Mouse (Mus musculus): ENCODE measurements around the gene Trim63. TPM values are rescaled to one million over a fixed set of nuclear protein-coding genes. Genes with fewer than 3 reads are reported as not detected.
"Not testable (repeated sequence)": the region's sequence is repeated elsewhere in the genome, so short reads cannot be mapped to it uniquely, and the experiment has no call there.

The Trim63 gene
- 0.51 and 0.56 TPM in 2 replicates for polyA plus RNA-seq (2016; fragmentation: Nextera tagmentation; extraction: Ambion mirVana)

DNA sequence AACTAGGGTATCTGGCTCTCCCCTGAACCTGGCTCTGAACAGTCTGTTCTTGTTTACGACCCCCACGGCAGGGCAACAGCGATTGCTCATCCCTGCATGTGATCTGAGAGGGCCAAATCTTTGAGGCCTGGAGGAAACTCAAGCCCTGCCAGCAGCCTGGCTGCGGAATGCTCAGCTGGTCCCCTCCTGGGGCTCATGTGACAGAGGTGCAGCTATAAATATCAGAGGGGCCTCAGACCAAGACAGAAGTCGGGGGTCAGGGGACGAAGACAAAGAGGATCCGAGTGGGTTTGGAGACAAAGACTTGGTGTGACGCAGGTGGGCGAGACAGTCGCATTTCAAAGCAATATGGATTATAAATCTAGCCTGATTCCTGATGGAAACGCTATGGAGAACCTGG is at the start of gene Trim63:
TSS of gene Trim63 (plus strand) at position 245 of the 400 bp plus-strand sequence.
- WGBS, result 42% methylated on average over 11 of the region's 11 CpGs
- Histone ChIP-seq H3K27ac (no peak within 1 kb of the TSS), H3K9me3 (peaks cover 6% of the 10 kb centered on the region; the same call in 1 of the 2 replicates), H3K36me3 (no peaks in the 10 kb centered on the region), H3K4me1 (replicated peaks) (peaks cover 19% of the 10 kb centered on the region), H3K27me3 (ENCODE audit: insufficient read depth, poor library complexity, severe bottlenecking) (no peaks in the 10 kb centered on the region), H3K4me3 (no peak within 1 kb of the TSS)
- no peak for DNase-seq (ENCODE audit: low spot score)

DNA sequence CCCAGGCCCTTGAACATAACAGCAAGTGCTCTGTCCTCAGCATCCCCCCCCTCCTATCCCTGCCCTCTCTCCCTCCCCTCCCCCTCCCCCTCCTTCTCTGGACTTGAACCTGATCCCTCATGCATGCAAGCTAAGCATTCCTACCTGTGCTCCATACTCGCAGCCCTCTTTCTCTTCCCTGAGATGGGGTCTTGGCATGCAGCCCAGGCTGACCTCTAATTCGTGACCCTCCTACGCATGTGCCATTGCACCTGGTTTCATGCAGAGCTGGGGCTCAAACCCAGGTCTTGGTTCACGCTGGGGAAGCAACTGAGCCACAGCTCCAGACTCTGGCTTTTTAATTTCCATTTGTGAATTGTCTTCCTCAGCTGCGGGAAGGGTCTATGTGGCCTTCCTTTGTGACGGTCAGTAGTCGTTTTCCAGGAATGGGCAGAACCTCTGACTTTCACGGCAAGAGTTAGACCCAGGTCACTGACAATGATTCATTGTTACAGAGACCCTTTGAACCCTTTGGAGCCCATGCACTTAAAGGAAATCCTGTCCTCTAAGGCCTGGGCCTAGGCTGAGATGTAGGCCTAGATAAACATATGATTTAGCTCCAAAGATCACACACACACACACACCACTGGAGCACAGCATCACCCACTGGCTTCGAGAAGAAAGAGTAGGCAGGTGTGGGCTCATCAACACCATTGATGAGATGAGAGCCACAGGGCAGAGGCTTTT is 48.9 kb upstream of the Trim63 start:
- Histone ChIP-seq H3K27me3 (ENCODE audit: insufficient read depth, poor library complexity, severe bottlenecking) (no peaks in the 10 kb centered on the region), H3K4me3 (no peak overlapping the region), H3K27ac (no peak overlapping the region), H3K36me3 (no peaks in the 10 kb centered on the region), H3K4me1 (replicated peaks) (0 out of 2 replicates have a peak, but pooled peaks cover 4% of the 10 kb centered on the region), H3K9me3 (no peaks in the 10 kb centered on the region)
- no peak for DNase-seq (ENCODE audit: low spot score)
- 66% methylated on average over 9 of the region's 9 CpGs for WGBS

DNA sequence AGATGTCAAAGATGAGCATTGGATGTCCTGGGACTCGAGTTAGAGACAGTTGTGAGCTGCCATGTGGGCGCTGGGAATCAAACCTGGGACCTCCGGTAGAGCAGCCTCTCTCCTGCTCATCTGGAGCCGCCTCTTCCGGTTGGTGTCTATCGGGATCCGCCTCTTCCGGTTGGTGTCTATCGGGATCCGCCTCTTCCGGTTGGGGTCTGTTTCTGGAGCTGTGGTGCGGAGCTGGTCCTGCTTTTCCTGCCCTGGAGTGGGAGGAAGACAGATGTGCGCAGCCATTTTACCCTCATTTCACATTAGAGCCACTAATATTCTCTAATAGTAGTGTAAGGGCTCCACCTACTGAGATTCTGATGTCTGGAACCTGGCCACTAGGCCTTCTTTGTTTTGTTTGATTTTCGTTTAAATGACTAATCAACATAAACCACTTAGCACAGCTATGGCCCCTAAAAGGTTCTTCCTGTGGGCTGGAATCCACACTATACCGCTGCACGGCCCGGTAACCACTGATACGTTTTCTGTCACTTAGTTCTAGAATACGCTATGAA is 46.7 kb upstream of the Trim63 start:
- Histone ChIP-seq H3K4me1 (replicated peaks) (peaks cover 13% of the 10 kb centered on the region), H3K4me3 (no peak overlapping the region), H3K9me3 (no peaks in the 10 kb centered on the region), H3K27me3 (ENCODE audit: insufficient read depth, poor library complexity, severe bottlenecking) (no peaks in the 10 kb centered on the region), H3K36me3 (no peaks in the 10 kb centered on the region), H3K27ac (no peak overlapping the region)
- WGBS, result 89% methylated on average over 19 of the region's 19 CpGs
- no peak for DNase-seq (ENCODE audit: low spot score)

DNA sequence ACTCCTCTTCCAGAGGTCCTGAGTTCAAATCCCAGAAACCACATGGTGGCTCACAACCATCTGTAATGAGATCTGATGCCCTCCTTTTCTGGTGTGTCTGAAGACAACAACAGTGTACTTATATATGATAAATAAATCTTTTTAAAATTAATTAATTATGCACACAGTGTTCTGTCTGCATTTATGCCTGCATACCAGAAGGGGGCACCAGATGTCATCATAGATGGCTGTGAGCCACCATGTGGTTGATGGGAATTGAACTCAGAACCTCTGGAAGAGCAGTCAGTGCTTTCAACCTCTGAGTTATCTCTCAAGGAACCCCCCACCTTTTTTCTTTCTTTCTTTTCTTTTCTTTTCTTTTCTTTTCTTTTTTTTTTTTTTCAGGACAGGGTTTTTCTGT is 45.3 kb upstream of the Trim63 start:
- peaks cover 17% of the 10 kb centered on the region for H3K4me1 ChIP-seq (replicated peaks)
- H3K4me3 ChIP-seq; H3K36me3 ChIP-seq; DNase-seq (ENCODE audit: low spot score); H3K27me3 ChIP-seq (ENCODE audit: insufficient read depth, poor library complexity, severe bottlenecking); H3K27ac ChIP-seq; H3K9me3 ChIP-seq: not testable (repeated sequence)

- H3K36me3 ChIP-seq, result peaks cover 16% of the 10 kb centered on the region
- 83% methylated on average over 7 of the region's 7 CpGs for WGBS
- H3K4me1 ChIP-seq (replicated peaks), result peaks cover 13% of the 10 kb centered on the region
- no peak overlapping the region for H3K4me3 ChIP-seq
- DNase-seq (ENCODE audit: low spot score), result no peak
- no peak overlapping the region for H3K27ac ChIP-seq
- H3K9me3 ChIP-seq, result no peaks in the 10 kb centered on the region
- H3K27me3 ChIP-seq (ENCODE audit: insufficient read depth, poor library complexity, severe bottlenecking), result no peaks in the 10 kb centered on the region
Observed at GRCm38 (mm10) chr4:134271979-134272378, 42.9 kb upstream of the Trim63 start.

- DNase-seq (ENCODE audit: low spot score), result no peak
- 34% methylated on average over 13 of the region's 13 CpGs for WGBS
- Histone ChIP-seq H3K27me3 (ENCODE audit: insufficient read depth, poor library complexity, severe bottlenecking) (no peaks in the 10 kb centered on the region), H3K9me3 (no peaks in the 10 kb centered on the region), H3K27ac (no peak overlapping the region), H3K36me3 (peaks cover 25% of the 10 kb centered on the region), H3K4me3 (peak overlapping the region; percentile 31), H3K4me1 (replicated peaks) (peaks cover 13% of the 10 kb centered on the region)
Observed at GRCm38 (mm10) chr4:134272731-134273416, 42.0 kb upstream of the Trim63 start.

DNA sequence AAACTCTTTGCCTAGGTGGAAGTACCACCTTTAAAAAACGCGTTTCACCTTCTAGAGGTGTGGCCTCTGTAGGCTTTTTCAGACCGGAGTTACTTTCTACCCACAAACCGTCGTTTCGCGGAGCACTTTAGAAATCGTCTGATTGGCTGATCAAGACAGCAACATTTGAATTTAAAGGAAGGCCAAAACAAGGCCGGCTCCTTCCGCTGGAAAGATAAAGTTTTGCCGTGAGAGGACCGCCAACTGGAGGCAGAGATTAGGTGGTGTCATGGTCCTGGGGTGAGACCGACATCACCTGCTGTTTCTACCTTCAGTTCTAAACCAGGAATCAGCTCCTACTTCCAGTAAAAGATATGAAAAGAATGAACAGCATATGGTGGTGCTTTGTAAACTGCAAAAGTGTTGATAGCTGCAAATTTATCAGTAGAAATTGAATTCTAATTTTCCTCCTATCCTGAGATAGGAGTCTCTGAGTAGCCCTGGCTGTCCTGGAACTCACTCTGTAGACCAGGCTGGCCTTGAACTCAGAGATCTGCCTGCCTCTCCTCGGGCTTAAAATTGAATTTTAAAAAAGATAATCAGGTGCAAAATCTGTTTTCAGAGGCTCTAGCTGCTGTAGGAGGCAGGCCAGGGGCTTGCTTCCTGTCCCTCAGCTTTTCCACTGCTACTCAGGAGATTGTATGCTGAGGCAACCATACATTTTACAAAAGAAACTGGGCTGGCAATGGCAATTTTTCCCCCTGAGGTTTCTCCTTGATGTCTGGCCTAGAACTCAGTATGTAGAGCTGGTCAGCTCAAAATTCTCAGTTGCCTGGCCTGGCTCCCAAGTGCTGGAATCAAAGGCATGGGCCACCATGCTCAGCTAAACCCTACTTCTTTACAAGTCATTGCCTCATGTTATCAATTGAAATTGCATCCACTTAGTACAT is 41.2 kb upstream of the Trim63 start:
- 8% methylated on average over 14 of the region's 14 CpGs for WGBS
- H3K9me3 ChIP-seq, result no peaks in the 10 kb centered on the region
- peaks cover 33% of the 10 kb centered on the region for H3K36me3 ChIP-seq
- H3K4me3 ChIP-seq, result peak overlapping the region; percentile 31
- no peak for DNase-seq (ENCODE audit: low spot score)
- no peaks in the 10 kb centered on the region for H3K27me3 ChIP-seq (ENCODE audit: insufficient read depth, poor library complexity, severe bottlenecking)
- H3K27ac ChIP-seq, result no peak overlapping the region
- peaks cover 13% of the 10 kb centered on the region for H3K4me1 ChIP-seq (replicated peaks)

GRCm38 (mm10) chr4:134284942-134285341 is 30.0 kb upstream of the Trim63 start:
- DNase-seq (ENCODE audit: low spot score), result no peak
- WGBS, result 92% methylated on average over 2 of the region's 2 CpGs
- peaks cover 45% of the 10 kb centered on the region for H3K36me3 ChIP-seq
- H3K27ac ChIP-seq, result no peak overlapping the region
- H3K4me1 ChIP-seq (replicated peaks), result peaks cover 26% of the 10 kb centered on the region
- no peaks in the 10 kb centered on the region for H3K9me3 ChIP-seq
- no peak overlapping the region for H3K4me3 ChIP-seq
- no peaks in the 10 kb centered on the region for H3K27me3 ChIP-seq (ENCODE audit: insufficient read depth, poor library complexity, severe bottlenecking)

GRCm38 (mm10) chr4:134286226-134287167 is 28.4 kb upstream of the Trim63 start:
- peaks cover 29% of the 10 kb centered on the region for H3K36me3 ChIP-seq
- no peaks in the 10 kb centered on the region for H3K27me3 ChIP-seq (ENCODE audit: insufficient read depth, poor library complexity, severe bottlenecking)
- 4% methylated on average over 59 of the region's 59 CpGs for WGBS
- no peak for DNase-seq (ENCODE audit: low spot score)
- peak overlapping the region; percentile 100 for H3K27ac ChIP-seq
- H3K4me3 ChIP-seq, result peak overlapping the region; percentile 99
- peaks cover 26% of the 10 kb centered on the region for H3K4me1 ChIP-seq (replicated peaks)
- no peaks in the 10 kb centered on the region for H3K9me3 ChIP-seq

DNA sequence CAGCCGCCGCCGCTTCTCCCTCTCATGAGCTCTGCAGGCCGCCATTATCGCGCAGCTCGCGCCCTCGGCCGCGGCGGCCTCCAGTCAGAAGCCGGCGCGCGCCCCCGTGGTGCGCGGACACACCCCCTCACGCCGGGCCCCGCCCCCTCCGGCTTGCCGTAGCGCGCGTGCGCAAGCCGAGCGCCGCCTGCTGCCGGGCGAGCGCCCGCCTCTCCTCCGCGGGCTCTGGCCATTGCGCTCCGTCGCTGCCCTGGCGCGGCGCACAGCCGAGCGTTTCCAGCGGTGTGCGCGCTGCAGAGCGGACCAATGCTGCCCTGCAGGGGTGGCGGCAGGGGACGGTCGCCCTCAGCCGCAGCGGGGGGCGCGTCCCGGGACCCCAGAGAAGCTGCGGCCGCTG is 27.8 kb upstream of the Trim63 start:
- Histone ChIP-seq H3K36me3 (peaks cover 22% of the 10 kb centered on the region), H3K4me1 (replicated peaks) (peaks cover 26% of the 10 kb centered on the region), H3K4me3 (peak overlapping the region; percentile 99), H3K27me3 (ENCODE audit: insufficient read depth, poor library complexity, severe bottlenecking) (no peaks in the 10 kb centered on the region), H3K9me3 (no peaks in the 10 kb centered on the region), H3K27ac (peak overlapping the region; percentile 100)
- peak; percentile 96 for DNase-seq (ENCODE audit: low spot score)
- WGBS, result under 1% methylated on average over 59 of the region's 59 CpGs

- peak within 1 kb of the TSS; percentile 99 for H3K4me3 ChIP-seq
- peak; percentile 85 for DNase-seq (ENCODE audit: low spot score)
- H3K36me3 ChIP-seq, result peaks cover 18% of the 10 kb centered on the region
- H3K27ac ChIP-seq, result peak within 1 kb of the TSS; percentile 100
- peaks cover 26% of the 10 kb centered on the region for H3K4me1 ChIP-seq (replicated peaks)
- under 1% methylated on average over 43 of the region's 43 CpGs for WGBS
- peaks cover under 1% of the 10 kb centered on the region; the same call in 1 of the 2 replicates for H3K27me3 ChIP-seq (ENCODE audit: insufficient read depth, poor library complexity, severe bottlenecking)
- no peaks in the 10 kb centered on the region for H3K9me3 ChIP-seq
Observed at GRCm38 (mm10) chr4:134287575-134288025, 27.3 kb upstream of the Trim63 start, which contains the start of gene Pdik1l. Gene Pdik1l (minus strand): TSS chr4:134287895.

All from hindbrain, embryonic 10.5 days (tissue).